Mouse (Mus musculus): Measurements from ENCODE around the gene Zfp963. TPM values are rescaled to one million over a fixed set of nuclear protein-coding genes. Genes with fewer than 3 reads are reported as not detected.
"Not testable (repeated sequence)": the region's sequence is repeated elsewhere in the genome, so short reads cannot be mapped to it uniquely, and the experiment has no call there.

The Zfp963 gene
- polyA plus RNA-seq, 1 experiment from 2014 or later, result 8.4 TPM

DNA sequence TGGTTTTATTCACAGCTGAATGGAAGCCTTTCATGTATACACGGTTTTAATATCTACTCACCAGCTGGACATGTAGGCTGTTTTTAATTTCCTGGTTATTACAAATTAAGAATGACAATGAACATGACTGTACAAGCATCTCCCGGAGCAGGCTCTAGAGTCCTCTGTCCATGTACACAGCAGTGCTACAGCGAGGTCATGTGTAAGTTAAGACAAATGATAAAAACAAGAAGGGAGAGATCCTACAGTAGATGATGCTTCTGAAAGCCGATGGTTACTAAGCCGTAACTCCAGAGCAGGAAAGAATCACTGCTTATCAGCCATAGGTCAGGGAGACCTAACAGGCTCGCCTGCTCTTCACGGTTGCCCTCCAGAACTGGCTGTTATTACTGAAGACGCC lies 36.3 kb downstream of the Zfp963 start:
- peaks cover 7% of the 10 kb centered on the region for H3K4me1 ChIP-seq (replicated peaks; ENCODE audit: control insufficient read depth, insufficient read depth, low read length)
- no peaks in the 10 kb centered on the region for H3K9me3 ChIP-seq (ENCODE audit: control insufficient read depth, low read length)
- H3K27me3 ChIP-seq (ENCODE audit: control insufficient read depth, insufficient read depth, low read depth, low read length), result no peaks in the 10 kb centered on the region
- no peak overlapping the region for H3K9ac ChIP-seq (ENCODE audit: low read length)
- WGBS, result 88% methylated on average over 8 of the region's 8 CpGs
- H3K4me3 ChIP-seq (ENCODE audit: low read length), result no peak overlapping the region
- H3K36me3 ChIP-seq (ENCODE audit: control insufficient read depth, insufficient read depth, low read length), result peaks cover 17% of the 10 kb centered on the region
- ATAC-seq (ENCODE audit: low read depth), result no peak
- no peak overlapping the region for H3K4me2 ChIP-seq (ENCODE audit: low read depth, low read length)
- H3K27ac ChIP-seq (ENCODE audit: low read length), result no peak overlapping the region

DNA sequence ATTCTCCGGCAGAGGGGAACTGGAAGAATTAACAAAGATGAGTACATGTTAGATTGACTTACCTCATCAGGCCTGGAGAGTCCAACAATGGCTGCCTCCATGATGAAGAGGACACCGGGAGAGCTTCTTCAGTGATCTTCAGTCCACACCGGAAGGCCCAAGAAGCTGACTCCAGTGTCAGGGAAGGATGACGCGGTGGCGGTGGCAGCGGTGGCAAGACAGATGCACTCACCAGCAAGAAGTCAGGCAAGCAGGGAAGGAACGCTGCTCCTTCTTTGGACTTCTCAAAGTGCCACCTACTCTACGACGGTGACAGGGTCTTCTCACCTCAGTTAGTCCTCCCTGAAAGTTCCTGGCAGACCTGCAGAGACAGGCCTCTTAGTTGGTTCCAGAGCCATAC lies 39.1 kb downstream of the Zfp963 start, which contains the start of gene Zfp869:
Gene Zfp869, minus strand, starts transcription at position 101 of the 400 bp plus-strand sequence.
- H3K4me3 ChIP-seq (ENCODE audit: low read length); H3K4me2 ChIP-seq (ENCODE audit: low read depth, low read length); H3K27ac ChIP-seq (ENCODE audit: low read length); ATAC-seq (ENCODE audit: low read depth); H3K9me3 ChIP-seq (ENCODE audit: control insufficient read depth, low read length); H3K27me3 ChIP-seq (ENCODE audit: control insufficient read depth, insufficient read depth, low read depth, low read length); H3K9ac ChIP-seq (ENCODE audit: low read length); H3K4me1 ChIP-seq (replicated peaks; ENCODE audit: control insufficient read depth, insufficient read depth, low read length): not testable (repeated sequence)
- H3K36me3 ChIP-seq (ENCODE audit: control insufficient read depth, insufficient read depth, low read length), result peaks cover 45% of the 10 kb centered on the region
- 96% methylated on average over 10 of the region's 10 CpGs for WGBS

DNA sequence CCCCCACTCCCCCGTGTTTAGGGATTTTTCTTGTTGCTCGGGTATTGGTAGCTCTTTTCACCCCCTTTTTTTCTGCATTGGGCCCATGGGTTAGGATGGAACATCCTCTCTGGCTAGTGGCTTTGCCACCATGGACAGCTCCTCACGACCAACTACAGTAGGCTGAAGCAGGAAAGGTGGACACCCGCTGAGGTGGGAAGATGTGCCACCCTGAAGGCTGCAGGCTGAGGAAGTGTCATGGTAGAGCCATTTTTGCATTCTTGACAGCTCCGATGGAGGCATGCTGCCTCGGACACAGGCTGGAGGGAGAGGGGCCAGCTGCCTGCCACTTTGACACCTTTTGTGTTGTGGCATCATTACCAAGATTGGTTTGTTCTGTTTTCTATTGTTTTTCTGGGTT lies 48.0 kb downstream of the Zfp963 start:
- WGBS, result 73% methylated on average over 6 of the region's 6 CpGs
- Histone ChIP-seq H3K36me3 (ENCODE audit: control insufficient read depth, insufficient read depth, low read length) (peaks cover 42% of the 10 kb centered on the region), H3K4me2 (ENCODE audit: low read depth, low read length) (no peak overlapping the region), H3K9me3 (ENCODE audit: control insufficient read depth, low read length) (peaks cover 3% of the 10 kb centered on the region; the same call in 1 of the 2 replicates), H3K27me3 (ENCODE audit: control insufficient read depth, insufficient read depth, low read depth, low read length) (no peaks in the 10 kb centered on the region), H3K4me3 (ENCODE audit: low read length) (no peak overlapping the region), H3K27ac (ENCODE audit: low read length) (no peak overlapping the region), H3K4me1 (replicated peaks; ENCODE audit: control insufficient read depth, insufficient read depth, low read length) (no peaks in the 10 kb centered on the region), H3K9ac (ENCODE audit: low read length) (no peak overlapping the region)
- no peak for ATAC-seq (ENCODE audit: low read depth)

Other genes starting within 250 kb of the Zfp963 start
- gene Gm7697, start 227.0 kb downstream of the Zfp963 start, polyA plus RNA-seq (2015; fragmentation: Nextera tagmentation; extraction: Ambion mirVana), result not detected in 2 replicates
- gene Zfp868, start 124.4 kb downstream of the Zfp963 start, polyA plus RNA-seq (2015; fragmentation: Nextera tagmentation; extraction: Ambion mirVana), result 22.1 and 24.3 TPM in 2 replicates
- 1.5 and 2.3 TPM in 2 replicates for gene Zfp964, start 95.5 kb downstream of the Zfp963 start, polyA plus RNA-seq (2015; fragmentation: Nextera tagmentation; extraction: Ambion mirVana)
- gene Zfp869, start 39.2 kb downstream of the Zfp963 start, polyA plus RNA-seq (2015; fragmentation: Nextera tagmentation; extraction: Ambion mirVana), result 27.7 and 28.2 TPM in 2 replicates
- gene Gm20422, start 24.9 kb upstream of the Zfp963 start, polyA plus RNA-seq (2015; fragmentation: Nextera tagmentation; extraction: Ambion mirVana), result 0.85 and 1.2 TPM in 2 replicates
- gene Atp13a1, start 41.2 kb upstream of the Zfp963 start, polyA plus RNA-seq (2015; fragmentation: Nextera tagmentation; extraction: Ambion mirVana), result 41.8 and 45.8 TPM in 2 replicates
- gene Zfp866, start 41.2 kb upstream of the Zfp963 start, polyA plus RNA-seq (2015; fragmentation: Nextera tagmentation; extraction: Ambion mirVana), result 26.7 and 27.9 TPM in 2 replicates
- 7.1 and 7.9 TPM in 2 replicates for gene Gmip, start 58.7 kb upstream of the Zfp963 start, polyA plus RNA-seq (2015; fragmentation: Nextera tagmentation; extraction: Ambion mirVana)
- gene Lpar2, start 72.5 kb upstream of the Zfp963 start, polyA plus RNA-seq (2015; fragmentation: Nextera tagmentation; extraction: Ambion mirVana), result 0.45 and 0.48 TPM in 2 replicates
- gene Pbx4, start 82.5 kb upstream of the Zfp963 start, polyA plus RNA-seq (2015; fragmentation: Nextera tagmentation; extraction: Ambion mirVana), result 13.4 and 17.1 TPM in 2 replicates
- gene Cilp2, start 137.7 kb upstream of the Zfp963 start, polyA plus RNA-seq (2015; fragmentation: Nextera tagmentation; extraction: Ambion mirVana), result 0.26 and 0.30 TPM in 2 replicates
- gene Tssk6, start 152.2 kb upstream of the Zfp963 start, polyA plus RNA-seq (2015; fragmentation: Nextera tagmentation; extraction: Ambion mirVana), result 2.0 and 2.7 TPM in 2 replicates
- 176 and 179 TPM in 2 replicates for gene Ndufa13, start 152.6 kb upstream of the Zfp963 start, polyA plus RNA-seq (2015; fragmentation: Nextera tagmentation; extraction: Ambion mirVana)
- 4.0 and 4.1 TPM in 2 replicates for gene Yjefn3, start 152.7 kb upstream of the Zfp963 start, polyA plus RNA-seq (2015; fragmentation: Nextera tagmentation; extraction: Ambion mirVana)
- gene Gatad2a, start 246.4 kb upstream of the Zfp963 start, polyA plus RNA-seq (2015; fragmentation: Nextera tagmentation; extraction: Ambion mirVana), result 41.6 and 42.1 TPM in 2 replicates